ENCODE assay signal across 8 mouse cellular contexts in genomic region chr9:110124008-110124540, GRCm38 (mm10). TPM values are rescaled to one million over a fixed set of nuclear protein-coding genes. Genes with fewer than 3 reads are reported as not detected.
A peak's percentile ranks its signal among the peaks of the same experiment; 100 is the strongest.
DNase-seq lines count a peak whose midpoint lies in the region; ATAC-seq and TF ChIP-seq lines count a peak whose summit lies in the region.
"Not testable (repeated sequence)": the region's sequence is repeated elsewhere in the genome, so short reads cannot be mapped to it uniquely, and the experiment has no call there.

No protein-coding gene starts in this region.

- peak in 1 of 3 experiments; percentile 15; a peak in 1 of 6 replicates for TF ChIP-seq CTCF in MEL (IDR thresholded peaks at IDR 0.05 in 2 of 3, conservative IDR thresholded peaks at IDR 0.05 in 1 of 3; ENCODE audit: control insufficient read depth in 1 of 3, insufficient read depth in 1 of 3, low read depth in 2 of 3, low read length in 3 of 3, poor library complexity in 1 of 3, severe bottlenecking in 1 of 3)
- TF ChIP-seq CTCF in forebrain, postnatal 0 days (IDR thresholded peaks at IDR 0.05; ENCODE audit: low read depth), result 0 out of 2 replicates have a peak, but pooled peaks have one; percentile 10
- peak; percentile 8; the same call in 1 of the 2 replicates for TF ChIP-seq CTCF in intestine, postnatal 0 days (IDR thresholded peaks at IDR 0.05; ENCODE audit: low read depth)
- peak; percentile 41 for TF ChIP-seq CTCF in layer of hippocampus, adult 2 months (conservative IDR thresholded peaks at IDR 0.05)
- TF ChIP-seq CTCF in midbrain, postnatal 0 days (IDR thresholded peaks at IDR 0.05), result 0 out of 2 replicates have a peak, but pooled peaks have one; percentile 20

- not testable (repeated sequence) for H3K4me3 ChIP-seq in MEL (ENCODE audit: control insufficient read depth in 1 of 2, insufficient read depth in 1 of 2, low read depth in 2 of 2, low read length in 2 of 2); forebrain, postnatal 0 days (ENCODE audit: low read depth, low read length); intestine, postnatal 0 days (ENCODE audit: low read depth, low read length); layer of hippocampus, adult 2 months; midbrain, postnatal 0 days (ENCODE audit: low read depth, low read length)

- not testable (repeated sequence) for H3K36me3 ChIP-seq in MEL (ENCODE audit: control insufficient read depth in 1 of 2, insufficient read depth in 2 of 2, low read length in 2 of 2); forebrain, postnatal 0 days (ENCODE audit: insufficient read depth); intestine, postnatal 0 days (ENCODE audit: control insufficient read depth, insufficient read depth); midbrain, postnatal 0 days (ENCODE audit: insufficient read depth, low read length)

- not testable (repeated sequence) for ATAC-seq in forebrain, postnatal 0 days; intestine, postnatal 0 days; midbrain, postnatal 0 days (ENCODE audit: low FRiP score)

- not testable (repeated sequence) for H3K9me3 ChIP-seq in MEL (replicated peaks; ENCODE audit: insufficient read depth, low read length); forebrain, postnatal 0 days (ENCODE audit: low read length); intestine, postnatal 0 days (ENCODE audit: control insufficient read depth); midbrain, postnatal 0 days (ENCODE audit: low read length)

- H3K4me1 ChIP-seq in MEL (ENCODE audit: control insufficient read depth in 1 of 2, insufficient read depth in 2 of 2, low read length in 2 of 2); forebrain, postnatal 0 days (ENCODE audit: insufficient read depth); intestine, postnatal 0 days (replicated peaks; ENCODE audit: control insufficient read depth, insufficient read depth, low read length); midbrain, postnatal 0 days (ENCODE audit: insufficient read depth, low read length): not testable (repeated sequence)

- peak; percentile 9 for DNase-seq in 3T3-L1 (ENCODE audit: low read depth, low spot score)
- DNase-seq in A20 (ENCODE audit: low read depth, low spot score), result peak; percentile 49
- DNase-seq in ES-CJ7 (ENCODE audit: low read depth, low spot score), result peak; percentile 52
- DNase-seq in MEL (ENCODE audit: low read depth, low spot score), result peak; percentile 47
- not testable (repeated sequence) for DNase-seq in forebrain, postnatal 0 days; layer of hippocampus, adult 2 months (ENCODE audit: low spot score in 2 of 2); midbrain, postnatal 0 days (ENCODE audit: low spot score)

- H3K27me3 ChIP-seq in MEL (ENCODE audit: control insufficient read depth in 1 of 2, insufficient read depth in 2 of 2, low read length in 2 of 2); forebrain, postnatal 0 days (ENCODE audit: insufficient read depth, low read length); intestine, postnatal 0 days (replicated peaks; ENCODE audit: control insufficient read depth, insufficient read depth, low read length); midbrain, postnatal 0 days (ENCODE audit: insufficient read depth, low read length): not testable (repeated sequence)

- H3K79me2 ChIP-seq in MEL (ENCODE audit: control insufficient read depth, insufficient read depth, low read length, poor library complexity), result not testable (repeated sequence)

- 60% methylated on average over 2 of the region's 2 CpGs for WGBS in forebrain, postnatal 0 days
- 54% methylated on average over 2 of the region's 2 CpGs for WGBS in intestine, postnatal 0 days
- 76% methylated on average over 2 of the region's 2 CpGs for WGBS in midbrain, postnatal 0 days

- TF ChIP-seq RAD21 in MEL (IDR thresholded peaks at IDR 0.05; ENCODE audit: low read depth, low read length), result not testable (repeated sequence)

- not testable (repeated sequence) for TF ChIP-seq EP300 in MEL (IDR thresholded peaks at IDR 0.05; ENCODE audit: low read depth in 1 of 2, low read length in 2 of 2)

- not testable (repeated sequence) for H3K27ac ChIP-seq in MEL (ENCODE audit: control insufficient read depth, low read depth, low read length); forebrain, postnatal 0 days (ENCODE audit: low read depth, low read length); intestine, postnatal 0 days (ENCODE audit: low read depth, low read length); layer of hippocampus, adult 2 months; midbrain, postnatal 0 days (ENCODE audit: low read depth, low read length)

- H3K9ac ChIP-seq in MEL (ENCODE audit: control insufficient read depth, low read depth, low read length, poor library complexity, severe bottlenecking); forebrain, postnatal 0 days; intestine, postnatal 0 days (ENCODE audit: low read depth, low read length); midbrain, postnatal 0 days (replicated peaks; ENCODE audit: low read length, poor library complexity, severe bottlenecking): not testable (repeated sequence)

- not testable (repeated sequence) for TF ChIP-seq POLR2A in MEL (IDR thresholded peaks at IDR 0.05; ENCODE audit: control insufficient read depth in 1 of 2, insufficient read depth in 1 of 2, low read depth in 1 of 2, low read length in 2 of 2, poor library complexity in 1 of 2)

- H3K4me2 ChIP-seq in forebrain, postnatal 0 days (ENCODE audit: low read depth); intestine, postnatal 0 days (replicated peaks; ENCODE audit: low read depth); midbrain, postnatal 0 days (ENCODE audit: low read depth, low read length, poor library complexity, severe bottlenecking): not testable (repeated sequence)

TF ChIP-seq in MEL, 35 proteins besides CTCF, POLR2A, EP300 and RAD21:
- TF ChIP-seq ZNF384 (IDR thresholded peaks at IDR 0.05; ENCODE audit: low read depth, low read length) (0 out of 2 replicates have a peak, but pooled peaks have one; percentile 25), TBP (IDR thresholded peaks at IDR 0.05; ENCODE audit: low read depth, low read length) (peak; percentile 93)
TF ChIP-seq in MEL: peak in this region for 2; not testable (repeated sequence) for 33.

RNA-seq across cellular contexts. Expression of gene Dhx30, which starts 6.4 kb away (rescaled TPM):
- 113 and 126 TPM in 2 replicates for total RNA-seq in MEL (2012; rRNA removed)
- polyA plus RNA-seq in MEL (2012; ENCODE audit: insufficient read depth in 1 of 2, insufficient read length in 2 of 2, low read depth in 1 of 2, low replicate concordance in 2 of 2, missing spikeins in 1 of 2), result 100 to 1,000 TPM in 1 of 2 experiments, not detected in 1; 113 TPM
- total RNA-seq in forebrain, postnatal 0 days (2014; rRNA removed), result 132 and 156 TPM in 2 replicates
- 98.6 and 117 TPM in 2 replicates for polyA plus RNA-seq in forebrain, postnatal 0 days (2015; fragmentation: Nextera tagmentation; extraction: Ambion mirVana)
- polyA plus RNA-seq in intestine, postnatal 0 days (2015; fragmentation: Nextera tagmentation; extraction: Ambion mirVana), result 37.7 and 40.9 TPM in 2 replicates
- total RNA-seq in layer of hippocampus, adult 2 months (2021), result 100 to 1,000 TPM; 158 to 163 TPM
- total RNA-seq in midbrain, postnatal 0 days (2014; rRNA removed), result 136 and 145 TPM in 2 replicates
- polyA plus RNA-seq in midbrain, postnatal 0 days (2015; fragmentation: Nextera tagmentation; extraction: Ambion mirVana), result 129 and 130 TPM in 2 replicates

RNA-seq across cellular contexts. Expression of gene Smarcc1, which starts 6.6 kb away (rescaled TPM):
- 35.5 and 41.4 TPM in 2 replicates for total RNA-seq in MEL (2012; rRNA removed)
- polyA plus RNA-seq in MEL (2012; ENCODE audit: insufficient read depth in 1 of 2, insufficient read length in 2 of 2, low read depth in 1 of 2, low replicate concordance in 2 of 2, missing spikeins in 1 of 2), result 100 to 1,000 TPM in 1 of 2 experiments, 10 to 100 TPM in 1; 79.0 to 488 TPM
- total RNA-seq in forebrain, postnatal 0 days (2014; rRNA removed), result 36.8 and 43.0 TPM in 2 replicates
- 52.0 and 77.1 TPM in 2 replicates for polyA plus RNA-seq in forebrain, postnatal 0 days (2015; fragmentation: Nextera tagmentation; extraction: Ambion mirVana)
- polyA plus RNA-seq in intestine, postnatal 0 days (2015; fragmentation: Nextera tagmentation; extraction: Ambion mirVana), result 21.6 and 23.3 TPM in 2 replicates
- 10 to 100 TPM; 59.7 to 60.3 TPM for total RNA-seq in layer of hippocampus, adult 2 months (2021)
- total RNA-seq in midbrain, postnatal 0 days (2014; rRNA removed), result 34.0 and 42.3 TPM in 2 replicates
- polyA plus RNA-seq in midbrain, postnatal 0 days (2015; fragmentation: Nextera tagmentation; extraction: Ambion mirVana), result 49.9 and 57.9 TPM in 2 replicates
